Mouse (Mus musculus) limb, embryonic 10.5 days (tissue): Measurements from ENCODE around the gene Il34. TPM values are rescaled to one million over a fixed set of nuclear protein-coding genes. Genes with fewer than 3 reads are reported as not detected.
"Not testable (repeated sequence)": the region's sequence is repeated elsewhere in the genome, so short reads cannot be mapped to it uniquely, and the experiment has no call there.

Source experiments
- DNase-seq: peaks from one replicate; pipeline ENCODE4 v3.0.0-alpha.2; 2017; ENCODE audit warnings: low spot score
- H3K27ac ChIP-seq: fragments of 300-500 bp; sonication (generic); 2 replicates; pipeline ENCODE4 v1.5.1; 2016; ENCODE audit warnings: mild to moderate bottlenecking
- H3K27me3 ChIP-seq: fragments of 300-500 bp; sonication (generic); 2 replicates; pipeline ENCODE4 v1.6.1; 2016; ENCODE audit warnings: low read depth, mild to moderate bottlenecking; ENCODE audit not compliant: poor library complexity, severe bottlenecking
- H3K36me3 ChIP-seq: fragments of 300-500 bp; sonication (generic); 2 replicates; pipeline ENCODE4 v1.6.1; 2016; ENCODE audit warnings: mild to moderate bottlenecking, moderate library complexity
- H3K4me1 ChIP-seq: fragments of 300-500 bp; sonication (generic); 2 replicates; pipeline ENCODE4 v1.6.1; 2016
- H3K4me3 ChIP-seq: fragments of 300-500 bp; sonication (generic); 2 replicates; pipeline ENCODE4 v1.5.1; 2016; ENCODE audit warnings: mild to moderate bottlenecking, moderate library complexity
- H3K9me3 ChIP-seq: fragments of 300-500 bp; sonication (generic); replicated peaks from 2 replicates; pipeline ENCODE4 v1.6.1; 2016; ENCODE audit warnings: mild to moderate bottlenecking
- WGBS: fragments of 180-500 bp; shearing (Covaris S2); methylation state at CpG from one replicate; pipeline ENCODE4 v1.1.7; 2016; 5-methylcytosine and 5-hydroxymethylcytosine counted together
- polyA plus RNA-seq: library from polyadenylated mRNA; unstranded; fragments of >200 nt; fragmentation: Nextera tagmentation; extraction: Ambion mirVana; gene quantifications from 2 replicates; pipeline ENCODE4 v1.2.1, GENCODE M21; 2016

Il34 gene
- polyA plus RNA-seq, 1 experiment from 2014 or later = 0.15 TPM

- Histone ChIP-seq H3K27me3 (no peaks in the 10 kb centered on the region), H3K9me3 (no peaks in the 10 kb centered on the region), H3K36me3 (no peaks in the 10 kb centered on the region), H3K4me3 (no peak overlapping the region), H3K4me1 (peaks cover 3% of the 10 kb centered on the region; the same call in 1 of the 2 replicates), H3K27ac (no peak overlapping the region)
- no peak for DNase-seq
- 89% methylated on average over 9 of the region's 9 CpGs for WGBS
These were observed 18.2 kb downstream of the Il34 start for GRCm38 (mm10) chr8:110787411-110787954.

- H3K36me3 ChIP-seq = no peaks in the 10 kb centered on the region
- no peaks in the 10 kb centered on the region for H3K27me3 ChIP-seq
- no peak for DNase-seq
- 92% methylated on average over 8 of the region's 8 CpGs for WGBS
- H3K9me3 ChIP-seq = no peaks in the 10 kb centered on the region
- H3K4me1 ChIP-seq = peaks cover 3% of the 10 kb centered on the region; the same call in 1 of the 2 replicates
- no peak overlapping the region for H3K4me3 ChIP-seq
- no peak overlapping the region for H3K27ac ChIP-seq
These were observed 18.8 kb downstream of the Il34 start for GRCm38 (mm10) chr8:110786934-110787333.

DNA sequence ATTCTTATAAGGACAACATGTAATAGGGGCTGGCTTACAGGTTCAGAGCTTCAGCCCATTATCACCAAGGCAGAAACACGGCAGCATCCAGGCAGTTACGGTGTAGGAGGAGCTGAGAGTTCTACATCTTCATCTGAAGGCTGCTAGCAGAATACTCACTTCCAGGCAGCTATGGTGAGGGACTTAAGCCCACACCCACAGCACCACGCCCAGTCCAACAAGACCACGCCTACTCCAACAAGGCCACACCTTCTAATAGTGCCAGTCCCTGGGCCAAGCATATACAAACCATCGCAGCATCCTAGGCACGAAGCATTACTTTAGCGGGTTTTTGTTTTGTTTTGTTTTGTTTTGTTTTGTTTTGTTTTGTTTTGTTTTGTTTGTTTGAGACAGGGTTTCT lies 19.2 kb downstream of the Il34 start:
- not testable (repeated sequence) for H3K4me1 ChIP-seq, DNase-seq, H3K36me3 ChIP-seq, H3K27me3 ChIP-seq, H3K9me3 ChIP-seq, H3K4me3 ChIP-seq, H3K27ac ChIP-seq
- 74% methylated on average over 7 of the region's 7 CpGs for WGBS

DNA sequence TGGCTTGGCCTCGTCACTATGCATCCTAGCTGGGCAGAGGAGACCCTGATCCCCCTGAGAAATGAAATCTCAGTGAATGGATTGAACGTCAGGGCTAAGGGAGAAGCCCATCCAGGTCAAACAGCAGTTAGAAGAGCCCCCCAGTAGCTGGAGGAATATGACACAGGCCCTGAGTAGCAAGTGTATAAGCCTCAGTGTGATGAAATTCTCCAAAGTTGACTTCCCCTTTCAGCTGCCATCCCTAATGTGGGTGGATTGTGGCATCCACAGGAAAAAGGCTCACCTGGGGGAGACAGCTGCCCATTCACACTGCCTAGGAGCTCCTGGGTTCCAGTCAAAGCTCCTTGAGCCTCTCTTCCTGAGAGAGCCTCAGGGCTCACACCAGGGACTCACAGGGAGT lies 20.4 kb downstream of the Il34 start:
- no peaks in the 10 kb centered on the region for H3K36me3 ChIP-seq
- WGBS = 73% methylated on average over 2 of the region's 2 CpGs
- no peak overlapping the region for H3K4me3 ChIP-seq
- H3K27ac ChIP-seq = no peak overlapping the region
- H3K4me1 ChIP-seq = peaks cover 3% of the 10 kb centered on the region; the same call in 1 of the 2 replicates
- DNase-seq = no peak
- no peaks in the 10 kb centered on the region for H3K27me3 ChIP-seq
- no peaks in the 10 kb centered on the region for H3K9me3 ChIP-seq

GRCm38 (mm10) chr8:110779924-110780718 lies 25.6 kb downstream of the Il34 start:
- Histone ChIP-seq H3K9me3 (no peaks in the 10 kb centered on the region), H3K4me3 (no peak overlapping the region), H3K4me1 (no peaks in the 10 kb centered on the region), H3K27me3 (no peaks in the 10 kb centered on the region), H3K27ac (no peak overlapping the region), H3K36me3 (no peaks in the 10 kb centered on the region)
- 86% methylated on average over 13 of the region's 13 CpGs for WGBS
- DNase-seq = no peak

- Histone ChIP-seq H3K9me3 (no peaks in the 10 kb centered on the region), H3K27me3 (no peaks in the 10 kb centered on the region), H3K27ac (no peak overlapping the region), H3K4me1 (no peaks in the 10 kb centered on the region), H3K4me3 (no peak overlapping the region), H3K36me3 (no peaks in the 10 kb centered on the region)
- no peak for DNase-seq
- WGBS = 96% methylated on average over 3 of the region's 3 CpGs
These were observed 29.4 kb downstream of the Il34 start for GRCm38 (mm10) chr8:110776335-110776734.

GRCm38 (mm10) chr8:110775721-110776120 lies 30.0 kb downstream of the Il34 start:
- WGBS = 84% methylated on average over 3 of the region's 3 CpGs
- no peaks in the 10 kb centered on the region for H3K4me1 ChIP-seq
- H3K9me3 ChIP-seq = no peaks in the 10 kb centered on the region
- no peak overlapping the region for H3K4me3 ChIP-seq
- no peak overlapping the region for H3K27ac ChIP-seq
- H3K36me3 ChIP-seq = no peaks in the 10 kb centered on the region
- H3K27me3 ChIP-seq = no peaks in the 10 kb centered on the region
- no peak for DNase-seq

DNA sequence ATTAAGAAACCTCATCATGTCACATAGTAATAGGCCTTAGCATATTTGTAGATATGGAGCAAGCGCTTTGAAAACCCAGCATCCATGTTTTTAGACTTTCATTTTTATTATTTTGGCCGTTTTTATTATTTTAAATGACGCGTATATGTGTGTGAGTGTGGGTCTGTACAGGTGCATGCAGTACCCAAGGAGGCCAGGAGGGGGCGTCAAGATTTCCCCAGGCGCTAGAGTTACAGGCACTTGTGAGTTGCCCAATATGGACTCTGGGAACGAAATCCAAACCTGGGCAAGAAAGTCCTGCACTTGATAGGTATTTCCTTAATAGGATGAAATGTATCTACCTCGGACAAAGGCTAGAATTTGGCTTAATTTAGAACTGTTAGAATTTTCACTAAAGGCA lies 30.4 kb downstream of the Il34 start:
- WGBS = 72% methylated on average over 8 of the region's 8 CpGs
- Histone ChIP-seq H3K9me3 (no peaks in the 10 kb centered on the region), H3K36me3 (no peaks in the 10 kb centered on the region), H3K4me1 (no peaks in the 10 kb centered on the region), H3K27me3 (no peaks in the 10 kb centered on the region), H3K27ac (no peak overlapping the region), H3K4me3 (no peak overlapping the region)
- DNase-seq = no peak

GRCm38 (mm10) chr8:110774725-110775124 lies 31.0 kb downstream of the Il34 start:
- DNase-seq = no peak
- Histone ChIP-seq H3K4me3 (no peak overlapping the region), H3K9me3 (no peaks in the 10 kb centered on the region), H3K4me1 (no peaks in the 10 kb centered on the region), H3K27ac (no peak overlapping the region), H3K36me3 (no peaks in the 10 kb centered on the region), H3K27me3 (no peaks in the 10 kb centered on the region)
- WGBS = 87% methylated on average over 6 of the region's 6 CpGs

DNA sequence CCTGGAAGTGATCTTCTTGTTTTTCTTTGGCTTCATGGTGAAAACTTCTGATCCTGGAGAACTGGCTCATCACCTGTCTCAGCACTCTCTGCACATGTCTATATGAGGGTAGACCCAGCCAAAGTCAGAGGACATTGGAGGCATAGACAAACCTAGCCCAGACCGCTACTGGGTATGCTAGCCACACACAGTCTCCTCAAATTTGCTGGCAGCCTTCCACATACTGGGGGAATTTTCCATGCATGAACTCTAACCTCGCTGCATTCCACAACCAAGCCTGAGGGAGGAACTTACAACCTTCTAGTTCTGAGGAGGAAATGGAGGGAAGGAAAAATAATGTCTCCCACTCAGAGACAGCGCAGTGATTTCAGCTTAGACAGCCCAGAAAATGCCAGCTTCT lies 31.7 kb downstream of the Il34 start:
- H3K27ac ChIP-seq = no peak overlapping the region
- DNase-seq = no peak
- 86% methylated on average over 3 of the region's 3 CpGs for WGBS
- no peak overlapping the region for H3K4me3 ChIP-seq
- no peaks in the 10 kb centered on the region for H3K27me3 ChIP-seq
- H3K4me1 ChIP-seq = no peaks in the 10 kb centered on the region
- no peaks in the 10 kb centered on the region for H3K36me3 ChIP-seq
- no peaks in the 10 kb centered on the region for H3K9me3 ChIP-seq

- Histone ChIP-seq H3K36me3 (no peaks in the 10 kb centered on the region), H3K4me3 (no peak overlapping the region), H3K27me3 (no peaks in the 10 kb centered on the region), H3K27ac (no peak overlapping the region), H3K4me1 (no peaks in the 10 kb centered on the region), H3K9me3 (no peaks in the 10 kb centered on the region)
- WGBS = 88% methylated on average over 7 of the region's 7 CpGs
- DNase-seq = no peak
These were observed 33.3 kb downstream of the Il34 start for GRCm38 (mm10) chr8:110772452-110772851.

- 87% methylated on average over 6 of the region's 6 CpGs for WGBS
- no peaks in the 10 kb centered on the region for H3K36me3 ChIP-seq
- no peak overlapping the region for H3K27ac ChIP-seq
- H3K4me3 ChIP-seq = no peak overlapping the region
- no peaks in the 10 kb centered on the region for H3K9me3 ChIP-seq
- no peaks in the 10 kb centered on the region for H3K4me1 ChIP-seq
- no peaks in the 10 kb centered on the region for H3K27me3 ChIP-seq
- DNase-seq = no peak
These were observed 38.5 kb downstream of the Il34 start for GRCm38 (mm10) chr8:110767261-110767660.

GRCm38 (mm10) chr8:110764671-110765070 lies 41.1 kb downstream of the Il34 start:
- Histone ChIP-seq H3K9me3 (no peaks in the 10 kb centered on the region), H3K27ac (no peak overlapping the region), H3K4me3 (no peak overlapping the region), H3K36me3 (no peaks in the 10 kb centered on the region), H3K4me1 (no peaks in the 10 kb centered on the region), H3K27me3 (no peaks in the 10 kb centered on the region)
- no peak for DNase-seq
- 88% methylated on average over 3 of the region's 3 CpGs for WGBS
